Mouse (Mus musculus): Measurements from ENCODE around the gene Dnaaf2. TPM values are rescaled to one million over a fixed set of nuclear protein-coding genes. Genes with fewer than 3 reads are reported as not detected.

Gene Dnaaf2
- polyA plus RNA-seq, 1 experiment, result not detected

DNA sequence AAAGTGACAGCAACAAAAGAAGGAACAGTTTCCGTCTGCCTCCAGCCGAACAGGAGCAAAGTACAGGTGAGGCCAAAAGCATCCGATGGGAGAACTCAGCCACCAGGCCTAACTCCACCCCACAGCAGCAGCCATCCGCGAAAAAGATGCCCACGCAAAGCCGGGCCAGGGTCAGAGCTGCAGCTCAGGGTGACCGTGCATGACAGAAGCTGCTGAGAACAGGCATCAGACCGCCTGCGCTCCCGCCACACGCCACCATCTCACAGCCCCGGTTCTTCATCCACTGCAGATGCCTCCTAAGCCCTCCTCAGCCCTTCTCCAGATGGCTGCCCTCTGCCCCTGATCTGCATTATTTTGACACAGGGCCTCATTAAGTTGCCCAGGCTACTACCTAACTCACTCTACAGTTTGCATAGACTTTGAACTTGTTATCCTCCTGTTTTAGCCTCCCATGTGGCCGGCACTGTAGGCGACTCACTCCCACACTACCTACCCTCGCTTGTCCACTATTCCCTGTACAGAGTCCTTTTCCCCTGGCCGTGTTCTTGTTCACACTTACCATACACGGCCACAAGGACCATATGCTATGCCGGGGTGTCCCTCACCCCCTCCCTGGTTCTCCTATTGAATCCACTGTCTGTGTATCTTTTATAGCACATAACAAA, 22.5 kb upstream of the Dnaaf2 start:
- H3K4me3 ChIP-seq (ENCODE audit: insufficient read depth, low read depth, low read length), result no peak overlapping the region
- WGBS, result 92% methylated on average over 19 of the region's 19 CpGs
- peaks cover 3% of the 10 kb centered on the region; the same call in 1 of the 2 replicates for H3K4me1 ChIP-seq (ENCODE audit: control insufficient read depth, insufficient read depth, low read length)
- TF ChIP-seq CTCF (IDR thresholded peaks at IDR 0.05; ENCODE audit: insufficient read depth, low read depth, low read length) (no peak), POLR2A (IDR thresholded peaks at IDR 0.05; ENCODE audit: insufficient read depth, low read depth, low read length) (no peak)
- H3K27ac ChIP-seq (ENCODE audit: insufficient read depth, low read depth, low read length), result no peak overlapping the region

- WGBS, result 88% methylated on average over 7 of the region's 7 CpGs
- Histone ChIP-seq H3K4me3 (ENCODE audit: insufficient read depth, low read depth, low read length) (no peak overlapping the region), H3K27ac (ENCODE audit: insufficient read depth, low read depth, low read length) (no peak overlapping the region), H3K4me1 (ENCODE audit: control insufficient read depth, insufficient read depth, low read length) (peaks cover 6% of the 10 kb centered on the region; the same call in 1 of the 2 replicates)
- TF ChIP-seq CTCF (IDR thresholded peaks at IDR 0.05; ENCODE audit: insufficient read depth, low read depth, low read length) (no peak), POLR2A (IDR thresholded peaks at IDR 0.05; ENCODE audit: insufficient read depth, low read depth, low read length) (no peak)
Observed at GRCm38 (mm10) chr12:69216587-69216986, 18.4 kb upstream of the Dnaaf2 start.

DNA sequence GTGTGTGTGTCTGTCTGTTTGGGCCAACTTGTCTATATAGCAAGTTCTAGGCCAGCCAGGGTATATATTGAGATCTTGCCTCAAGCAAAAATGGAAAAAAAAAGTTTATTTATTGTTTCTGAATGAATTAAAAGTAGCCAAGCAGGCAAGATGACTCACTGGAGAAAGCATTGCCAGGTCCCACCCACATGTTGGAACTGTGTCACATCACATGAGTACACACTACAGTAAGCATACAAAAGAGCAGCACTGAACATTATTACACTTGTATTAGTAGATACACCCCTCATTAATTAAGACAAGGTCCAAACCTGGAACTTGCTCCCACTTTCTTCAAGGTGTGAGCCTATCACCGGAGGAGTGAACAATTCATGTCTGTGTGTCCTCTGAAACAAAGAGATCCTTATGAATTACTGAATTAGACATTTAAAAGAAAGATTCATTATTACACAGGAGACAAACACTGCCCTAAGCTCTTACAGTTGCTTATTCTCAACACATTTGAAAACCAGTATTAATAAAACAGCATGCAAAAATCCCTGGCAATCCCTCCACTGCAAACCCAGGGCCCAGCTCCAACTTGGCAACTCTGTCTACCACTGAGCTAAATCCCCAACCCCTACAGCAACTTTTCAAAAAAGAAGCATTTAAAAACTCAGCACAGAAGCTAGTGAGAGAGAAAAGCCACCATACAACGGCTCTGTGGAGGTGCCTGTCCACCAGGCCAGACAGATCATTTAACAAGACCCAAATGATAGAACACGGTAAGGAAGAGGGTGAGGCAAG, 17.0 kb upstream of the Dnaaf2 start:
- no peak overlapping the region for H3K4me3 ChIP-seq (ENCODE audit: insufficient read depth, low read depth, low read length)
- H3K4me1 ChIP-seq (ENCODE audit: control insufficient read depth, insufficient read depth, low read length), result peaks cover 6% of the 10 kb centered on the region; the same call in 1 of the 2 replicates
- H3K27ac ChIP-seq (ENCODE audit: insufficient read depth, low read depth, low read length), result no peak overlapping the region
- TF ChIP-seq POLR2A (IDR thresholded peaks at IDR 0.05; ENCODE audit: insufficient read depth, low read depth, low read length), result no peak
- TF ChIP-seq CTCF (IDR thresholded peaks at IDR 0.05; ENCODE audit: insufficient read depth, low read depth, low read length), result no peak
- 43% methylated on average over 3 of the region's 3 CpGs for WGBS

DNA sequence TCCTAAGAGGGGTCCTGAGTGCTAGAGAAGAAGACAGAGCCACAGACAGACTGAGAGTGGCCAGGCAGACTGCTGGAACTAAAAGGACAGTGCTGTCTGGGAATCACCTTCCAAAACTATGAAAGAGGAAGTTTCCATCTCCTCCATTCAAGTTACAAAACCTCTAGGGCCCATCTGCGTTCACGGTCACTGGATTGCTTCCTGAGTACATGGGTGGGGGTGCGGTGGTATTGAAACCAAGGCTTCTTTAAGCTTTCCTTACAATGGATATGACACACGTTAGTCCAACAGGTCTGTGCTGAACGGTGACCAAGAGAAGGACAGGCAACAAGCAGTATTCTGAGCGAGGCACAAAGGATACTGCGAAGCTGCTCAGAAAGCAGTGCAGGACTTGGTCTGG, 16.2 kb upstream of the Dnaaf2 start:
- WGBS, result 90% methylated on average over 7 of the region's 7 CpGs
- Histone ChIP-seq H3K4me3 (ENCODE audit: insufficient read depth, low read depth, low read length) (no peak overlapping the region), H3K4me1 (ENCODE audit: control insufficient read depth, insufficient read depth, low read length) (peaks cover 6% of the 10 kb centered on the region; the same call in 1 of the 2 replicates), H3K27ac (ENCODE audit: insufficient read depth, low read depth, low read length) (no peak overlapping the region)
- TF ChIP-seq POLR2A (IDR thresholded peaks at IDR 0.05; ENCODE audit: insufficient read depth, low read depth, low read length) (no peak), CTCF (IDR thresholded peaks at IDR 0.05; ENCODE audit: insufficient read depth, low read depth, low read length) (no peak)

- Histone ChIP-seq H3K4me3 (ENCODE audit: insufficient read depth, low read depth, low read length) (no peak overlapping the region), H3K27ac (ENCODE audit: insufficient read depth, low read depth, low read length) (no peak overlapping the region), H3K4me1 (ENCODE audit: control insufficient read depth, insufficient read depth, low read length) (peaks cover 6% of the 10 kb centered on the region; the same call in 1 of the 2 replicates)
- 94% methylated on average over 13 of the region's 13 CpGs for WGBS
- TF ChIP-seq CTCF (IDR thresholded peaks at IDR 0.05; ENCODE audit: insufficient read depth, low read depth, low read length) (no peak), POLR2A (IDR thresholded peaks at IDR 0.05; ENCODE audit: insufficient read depth, low read depth, low read length) (no peak)
Observed at GRCm38 (mm10) chr12:69213186-69213777, 15.1 kb upstream of the Dnaaf2 start.

GRCm38 (mm10) chr12:69211057-69211456, 12.8 kb upstream of the Dnaaf2 start:
- Histone ChIP-seq H3K27ac (ENCODE audit: insufficient read depth, low read depth, low read length) (no peak overlapping the region), H3K4me3 (ENCODE audit: insufficient read depth, low read depth, low read length) (no peak overlapping the region), H3K4me1 (ENCODE audit: control insufficient read depth, insufficient read depth, low read length) (peaks cover 4% of the 10 kb centered on the region; the same call in 1 of the 2 replicates)
- WGBS, result 70% methylated on average over 5 of the region's 5 CpGs
- TF ChIP-seq CTCF (IDR thresholded peaks at IDR 0.05; ENCODE audit: insufficient read depth, low read depth, low read length) (no peak), POLR2A (IDR thresholded peaks at IDR 0.05; ENCODE audit: insufficient read depth, low read depth, low read length) (no peak)

GRCm38 (mm10) chr12:69210056-69210979, 12.1 kb upstream of the Dnaaf2 start:
- TF ChIP-seq POLR2A (IDR thresholded peaks at IDR 0.05; ENCODE audit: insufficient read depth, low read depth, low read length), result no peak
- TF ChIP-seq CTCF (IDR thresholded peaks at IDR 0.05; ENCODE audit: insufficient read depth, low read depth, low read length), result no peak
- 81% methylated on average over 18 of the region's 18 CpGs for WGBS

GRCm38 (mm10) chr12:69208520-69208919, 10.3 kb upstream of the Dnaaf2 start:
- H3K4me3 ChIP-seq (ENCODE audit: insufficient read depth, low read depth, low read length), result no peak overlapping the region
- WGBS, result 97% methylated on average over 2 of the region's 2 CpGs
- peaks cover 2% of the 10 kb centered on the region; the same call in 1 of the 2 replicates for H3K4me1 ChIP-seq (ENCODE audit: control insufficient read depth, insufficient read depth, low read length)
- H3K27ac ChIP-seq (ENCODE audit: insufficient read depth, low read depth, low read length), result no peak overlapping the region
- TF ChIP-seq CTCF (IDR thresholded peaks at IDR 0.05; ENCODE audit: insufficient read depth, low read depth, low read length), result no peak
- TF ChIP-seq POLR2A (IDR thresholded peaks at IDR 0.05; ENCODE audit: insufficient read depth, low read depth, low read length), result no peak

More at GRCm38 (mm10) chr12:69210056-69210979, 12.1 kb upstream of the Dnaaf2 start:
- H3K27ac ChIP-seq (ENCODE audit: insufficient read depth, low read depth, low read length), result no peak overlapping the region
- no peak overlapping the region for H3K4me3 ChIP-seq (ENCODE audit: insufficient read depth, low read depth, low read length)
- H3K4me1 ChIP-seq (ENCODE audit: control insufficient read depth, insufficient read depth, low read length), result peaks cover 4% of the 10 kb centered on the region; the same call in 1 of the 2 replicates

Data from olfactory bulb, adult 2 months (tissue).